ENCODE assay signal across 8 mouse cellular contexts in genomic region chr11:115153699-115154292, GRCm38 (mm10). TPM values are rescaled to one million over a fixed set of nuclear protein-coding genes. Genes with fewer than 3 reads are reported as not detected.
DNase-seq lines count a peak whose midpoint lies in the region; ATAC-seq lines count a peak whose summit lies in the region.

No protein-coding gene starts in this region.

- peak overlapping the region; percentile 53 for H3K4me2 ChIP-seq in intestine, embryonic 14.5 days (ENCODE audit: low read length)
- peak overlapping the region; percentile 47 for H3K4me2 ChIP-seq in limb, embryonic 15.5 days
- H3K4me2 ChIP-seq in midbrain, embryonic 15.5 days = peak overlapping the region; percentile 41

- no peak overlapping the region for H3K9ac ChIP-seq in intestine, embryonic 14.5 days (ENCODE audit: low read length)
- no peak overlapping the region for H3K9ac ChIP-seq in limb, embryonic 15.5 days
- H3K9ac ChIP-seq in midbrain, embryonic 15.5 days = 0 out of 2 replicates have a peak overlapping the region, but pooled peaks have one; percentile 29

- no peaks in the 10 kb centered on the region for H3K9me3 ChIP-seq in intestine, embryonic 14.5 days (ENCODE audit: control insufficient read depth, low read length)
- no peaks in the 10 kb centered on the region for H3K9me3 ChIP-seq in limb, embryonic 15.5 days
- no peaks in the 10 kb centered on the region for H3K9me3 ChIP-seq in midbrain, embryonic 15.5 days

- WGBS in intestine, embryonic 14.5 days = 2% methylated on average over 35 of the region's 35 CpGs
- WGBS in limb, embryonic 15.5 days = under 1% methylated on average over 35 of the region's 35 CpGs
- WGBS in midbrain, embryonic 15.5 days = 1% methylated on average over 35 of the region's 35 CpGs

- H3K4me1 ChIP-seq in intestine, embryonic 14.5 days (replicated peaks; ENCODE audit: control insufficient read depth, insufficient read depth, low read length) = peaks cover 22% of the 10 kb centered on the region
- peaks cover 32% of the 10 kb centered on the region for H3K4me1 ChIP-seq in limb, embryonic 15.5 days
- H3K4me1 ChIP-seq in midbrain, embryonic 15.5 days = peaks cover 24% of the 10 kb centered on the region

- no peaks in the 10 kb centered on the region for H3K27me3 ChIP-seq in intestine, embryonic 14.5 days (replicated peaks; ENCODE audit: control insufficient read depth, insufficient read depth, low read length)
- peaks cover 45% of the 10 kb centered on the region for H3K27me3 ChIP-seq in limb, embryonic 15.5 days
- H3K27me3 ChIP-seq in midbrain, embryonic 15.5 days (replicated peaks) = peaks cover 39% of the 10 kb centered on the region

- peak; percentile 77 for ATAC-seq in intestine, embryonic 14.5 days (replicated peaks; ENCODE audit: low FRiP score, low TSS enrichment, low read depth)
- ATAC-seq in limb, embryonic 15.5 days (ENCODE audit: insufficient number of reproducible peaks, low FRiP score, low TSS enrichment, low read depth) = 0 out of 2 replicates have a peak, but pooled peaks have one; percentile 31
- peak; percentile 25; the same call in 1 of the 2 replicates for ATAC-seq in midbrain, embryonic 15.5 days (replicated peaks)

- DNase-seq in ovary, adult 18-20 months (ENCODE audit: low spot score) = peak; percentile 45
- DNase-seq in ovary, postnatal 10 days (ENCODE audit: low spot score) = no peak
- DNase-seq in cerebellum, postnatal 14 days = peak; percentile 86
- DNase-seq in gastrocnemius, postnatal 10 days = peak; percentile 71
- DNase-seq in intestine, embryonic 14.5 days (ENCODE audit: low spot score) = peak; percentile 87
- DNase-seq in spleen, postnatal 36 days (ENCODE audit: low spot score in 2 of 2) = peak; percentile 89 to 90

- no peak overlapping the region for H3K27ac ChIP-seq in intestine, embryonic 14.5 days (ENCODE audit: low read depth)
- no peak overlapping the region for H3K27ac ChIP-seq in limb, embryonic 15.5 days
- H3K27ac ChIP-seq in midbrain, embryonic 15.5 days = no peak overlapping the region

- no peaks in the 10 kb centered on the region for H3K36me3 ChIP-seq in intestine, embryonic 14.5 days (ENCODE audit: control insufficient read depth, insufficient read depth, low read length)
- H3K36me3 ChIP-seq in limb, embryonic 15.5 days = no peaks in the 10 kb centered on the region
- H3K36me3 ChIP-seq in midbrain, embryonic 15.5 days (replicated peaks) = no peaks in the 10 kb centered on the region

- H3K4me3 ChIP-seq in intestine, embryonic 14.5 days (ENCODE audit: low read depth, low read length) = peak overlapping the region; percentile 34
- H3K4me3 ChIP-seq in limb, embryonic 15.5 days = peak overlapping the region; percentile 38
- peak overlapping the region; percentile 29 for H3K4me3 ChIP-seq in midbrain, embryonic 15.5 days

RNA-seq across cellular contexts. Expression of gene Slc9a3r1, which starts 9.3 kb away (rescaled TPM):
- total RNA-seq in gastrocnemius, postnatal 10 days (2021) = 1 to 10 TPM; 6.5 to 8.3 TPM
- polyA plus RNA-seq in intestine, embryonic 14.5 days (2014; fragmentation: Nextera tagmentation; extraction: Ambion mirVana) = 157 and 165 TPM in 2 replicates
- polyA plus RNA-seq in limb, embryonic 15.5 days (2015; fragmentation: Nextera tagmentation; extraction: Ambion mirVana) = 41.8 and 43.9 TPM in 2 replicates
- polyA plus RNA-seq in midbrain, embryonic 15.5 days (2015; fragmentation: Nextera tagmentation; extraction: Ambion mirVana) = 46.4 and 54.6 TPM in 2 replicates

RNA-seq across cellular contexts. Expression of gene Cd300lf, which starts 20.0 kb away (rescaled TPM):
- under 1 TPM in 1 of 2 experiments, not detected in 1; 0.34 TPM for total RNA-seq in gastrocnemius, postnatal 10 days (2021)
- polyA plus RNA-seq in intestine, embryonic 14.5 days (2014; fragmentation: Nextera tagmentation; extraction: Ambion mirVana) = 0.27 and 1.0 TPM in 2 replicates
- 0.46 and 0.65 TPM in 2 replicates for polyA plus RNA-seq in limb, embryonic 15.5 days (2015; fragmentation: Nextera tagmentation; extraction: Ambion mirVana)
- polyA plus RNA-seq in midbrain, embryonic 15.5 days (2015; fragmentation: Nextera tagmentation; extraction: Ambion mirVana) = 0.20 and 0.27 TPM in 2 replicates

RNA-seq across cellular contexts. Expression of gene Tmem104, which starts 33.5 kb away (rescaled TPM):
- total RNA-seq in gastrocnemius, postnatal 10 days (2021) = 1 to 10 TPM; 3.9 to 6.4 TPM
- polyA plus RNA-seq in intestine, embryonic 14.5 days (2014; fragmentation: Nextera tagmentation; extraction: Ambion mirVana) = 7.0 and 8.3 TPM in 2 replicates
- 15.8 and 15.9 TPM in 2 replicates for polyA plus RNA-seq in limb, embryonic 15.5 days (2015; fragmentation: Nextera tagmentation; extraction: Ambion mirVana)
- polyA plus RNA-seq in midbrain, embryonic 15.5 days (2015; fragmentation: Nextera tagmentation; extraction: Ambion mirVana) = 12.6 and 15.3 TPM in 2 replicates

RNA-seq across cellular contexts. Expression of gene Nat9, which starts 33.9 kb away (rescaled TPM):
- total RNA-seq in gastrocnemius, postnatal 10 days (2021) = 10 to 100 TPM; 13.7 to 14.8 TPM
- 16.4 and 16.7 TPM in 2 replicates for polyA plus RNA-seq in intestine, embryonic 14.5 days (2014; fragmentation: Nextera tagmentation; extraction: Ambion mirVana)
- polyA plus RNA-seq in limb, embryonic 15.5 days (2015; fragmentation: Nextera tagmentation; extraction: Ambion mirVana) = 23.6 and 27.3 TPM in 2 replicates
- polyA plus RNA-seq in midbrain, embryonic 15.5 days (2015; fragmentation: Nextera tagmentation; extraction: Ambion mirVana) = 22.5 and 25.5 TPM in 2 replicates

Comparison
In these comparisons a context has a peak if more than half of its experiments do, and no peak if none do; other contexts are left out.
1. ATAC-seq: peak in every context shown above with its lines; median percentile 77 in intestine, embryonic 14.5 days; 31 in limb, embryonic 15.5 days; 25 in midbrain, embryonic 15.5 days.